Mouse (Mus musculus) forebrain, embryonic 14.5 days (tissue): ENCODE results near the gene Gm28553. TPM values are rescaled to one million over a fixed set of nuclear protein-coding genes. Genes with fewer than 3 reads are reported as not detected.
"Not testable (repeated sequence)": the region's sequence is repeated elsewhere in the genome, so short reads cannot be mapped to it uniquely, and the experiment has no call there.

ENCODE experiments used
- ATAC-seq: fragments of 200-750 bp; cut with Nextera tagmentation; 2 replicates; pipeline ENCODE4 v1.8.0; 2017; ENCODE audit warnings: mild to moderate bottlenecking, moderate library complexity
- DNase-seq: peaks from one replicate; pipeline ENCODE4 v3.0.0-alpha.2; 2015; ENCODE audit warnings: low spot score
- H3K27ac ChIP-seq: fragments of 300-500 bp; sonication (generic); 2 replicates; pipeline ENCODE4 v1.5.1; 2014; ENCODE audit warnings: low read depth, mild to moderate bottlenecking, control low read depth, low read length, moderate library complexity
- H3K27me3 ChIP-seq: fragments of 300-500 bp; sonication (generic); replicated peaks from 2 replicates; pipeline ENCODE4 v1.6.1; 2014; ENCODE audit warnings: low read length, control low read depth, mixed read lengths; ENCODE audit not compliant: control insufficient read depth, insufficient read depth
- H3K36me3 ChIP-seq: fragments of 300-500 bp; sonication (generic); 2 replicates; pipeline ENCODE4 v1.6.1; 2014; ENCODE audit warnings: low read length, control low read depth; ENCODE audit not compliant: control insufficient read depth, insufficient read depth
- H3K4me1 ChIP-seq: fragments of 300-500 bp; sonication (generic); 2 replicates; pipeline ENCODE4 v1.6.1; 2014; ENCODE audit warnings: antibody characterized with exemption, low read length, control low read depth; ENCODE audit not compliant: control insufficient read depth, insufficient read depth
- H3K4me2 ChIP-seq: fragments of 300-500 bp; sonication (generic); 2 replicates; pipeline ENCODE4 v1.6.1; 2014; ENCODE audit warnings: mild to moderate bottlenecking, control low read depth, low read length
- H3K4me3 ChIP-seq: fragments of 300-500 bp; sonication (generic); 2 replicates; pipeline ENCODE4 v1.5.1; 2014; ENCODE audit warnings: low read depth, low read length, control low read depth
- H3K9ac ChIP-seq: fragments of 300-500 bp; sonication (generic); 2 replicates; pipeline ENCODE4 v1.6.1; 2014; ENCODE audit warnings: mild to moderate bottlenecking, low read length, control low read depth, moderate library complexity
- H3K9me3 ChIP-seq: fragments of 300-500 bp; sonication (generic); replicated peaks from 2 replicates; pipeline ENCODE4 v1.6.1; 2016; ENCODE audit warnings: low read length, control low read depth, mixed read lengths; ENCODE audit not compliant: control insufficient read depth
- WGBS: fragments of 180-500 bp; shearing (Covaris S2); extraction: QIAGEN DNeasy Blood & Tissue Kit; methylation state at CpG from one replicate; pipeline ENCODE4 v1.1.7; 2014; 5-methylcytosine and 5-hydroxymethylcytosine counted together
- polyA plus RNA-seq: library from polyadenylated mRNA; unstranded; fragments of >200 nt; fragmentation: Nextera tagmentation; extraction: Ambion mirVana; gene quantifications from 2 replicates; pipeline ENCODE4 v1.2.1, GENCODE M21; 2014

Gene Gm28553
- not detected in 2 replicates for polyA plus RNA-seq

DNA sequence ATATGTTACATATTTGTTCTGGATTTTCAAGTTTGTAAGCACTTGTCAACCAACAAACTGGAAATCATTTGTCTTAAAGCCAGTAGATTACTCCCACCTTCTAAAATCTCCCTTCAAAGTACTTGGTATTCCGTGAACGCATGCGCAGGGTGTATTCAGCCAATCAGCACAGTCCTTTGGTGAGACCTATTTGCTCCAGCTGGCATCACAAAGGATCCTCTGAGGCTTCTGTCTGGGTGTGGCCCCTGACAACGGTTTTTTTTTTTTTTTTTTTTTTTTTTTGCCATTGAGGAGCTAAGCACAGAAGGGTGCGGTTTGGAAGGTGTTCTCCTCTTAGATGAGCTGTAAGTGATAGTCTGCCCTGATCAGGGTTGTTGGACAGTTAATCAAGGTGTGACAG lies at the start of gene Gm28553:
Gene Gm28553, plus strand, starts transcription at position 301 of the 400 bp plus-strand sequence.
- H3K9me3 ChIP-seq, H3K4me3 ChIP-seq, DNase-seq, H3K4me2 ChIP-seq, H3K27ac ChIP-seq, ATAC-seq, H3K36me3 ChIP-seq, H3K9ac ChIP-seq, H3K4me1 ChIP-seq, H3K27me3 ChIP-seq: not testable (repeated sequence)
- WGBS: no CpG with 5 or more reads among the region's 5 CpGs
